Mouse (Mus musculus) gastrocnemius, adult 18-20 months (tissue): Measurements from ENCODE around the gene Pxmp2. TPM values are rescaled to one million over a fixed set of nuclear protein-coding genes. Genes with fewer than 3 reads are reported as not detected.

Source experiments
- DNase-seq: peaks from one replicate; pipeline ENCODE4 v3.0.0; 2021; ENCODE audit warnings: low spot score
- total RNA-seq, 2 experiments: library from RNA; stranded (reverse); gene quantifications; 2 replicates each; pipeline ENCODE4 v1.2.3; 2021

Gene Pxmp2
- total RNA-seq, 2 experiments from 2014 or later = 50.2 to 53.2 TPM

GRCm38 (mm10) chr5:110230780-110231461 is 55.1 kb downstream of the Pxmp2 start, which contains the start of gene Ankle2:
TSS of gene Ankle2 (plus strand) at chr5:110231004.
- peak; percentile 90 for DNase-seq

GRCm38 (mm10) chr5:110230401-110230779 is 55.6 kb downstream of the Pxmp2 start:
- DNase-seq = no peak

GRCm38 (mm10) chr5:110227336-110227883 is 58.6 kb downstream of the Pxmp2 start:
- DNase-seq = no peak

- DNase-seq = no peak
These were observed 60.9 kb downstream of the Pxmp2 start for GRCm38 (mm10) chr5:110225056-110225455.

Other genes starting within 250 kb of the Pxmp2 start
- gene Gm17655, start 213.7 kb downstream of the Pxmp2 start, total RNA-seq = 1 to 10 TPM in 1 of 2 experiments, under 1 TPM in 1; 0.94 to 1.8 TPM
- under 1 TPM; 0.24 to 0.39 TPM for gene Gm35315, start 191.8 kb downstream of the Pxmp2 start, total RNA-seq
- not detected for gene Plcxd1, start 186.2 kb downstream of the Pxmp2 start, total RNA-seq
- gene Gtpbp6, start 178.0 kb downstream of the Pxmp2 start, total RNA-seq = 10 to 100 TPM; 12.6 to 16.8 TPM
- 1 to 10 TPM; 4.0 to 4.5 TPM for gene Zfp605, start 176.1 kb downstream of the Pxmp2 start, total RNA-seq
- gene Chfr, start 150.3 kb downstream of the Pxmp2 start, total RNA-seq = 10 to 100 TPM; 10.5 TPM
- gene Golga3, start 109.5 kb downstream of the Pxmp2 start, total RNA-seq = 10 to 100 TPM; 39.6 to 46.1 TPM
- gene Ankle2, start 55.2 kb downstream of the Pxmp2 start, total RNA-seq = 10 to 100 TPM; 29.7 to 30.3 TPM
- gene Pgam5, start 16.3 kb downstream of the Pxmp2 start, total RNA-seq = 10 to 100 TPM; 28.2 to 30.2 TPM
- gene Pole, start 120 bp upstream of the Pxmp2 start, total RNA-seq = 1 to 10 TPM; 1.4 to 1.6 TPM
- gene P2rx2, start 57.0 kb upstream of the Pxmp2 start, total RNA-seq = not detected
- not detected for gene Lrcol1, start 58.5 kb upstream of the Pxmp2 start, total RNA-seq
- 10 to 100 TPM; 32.9 to 33.2 TPM for gene Fbrsl1, start 162.3 kb upstream of the Pxmp2 start, total RNA-seq